In the genomic region with DNA sequence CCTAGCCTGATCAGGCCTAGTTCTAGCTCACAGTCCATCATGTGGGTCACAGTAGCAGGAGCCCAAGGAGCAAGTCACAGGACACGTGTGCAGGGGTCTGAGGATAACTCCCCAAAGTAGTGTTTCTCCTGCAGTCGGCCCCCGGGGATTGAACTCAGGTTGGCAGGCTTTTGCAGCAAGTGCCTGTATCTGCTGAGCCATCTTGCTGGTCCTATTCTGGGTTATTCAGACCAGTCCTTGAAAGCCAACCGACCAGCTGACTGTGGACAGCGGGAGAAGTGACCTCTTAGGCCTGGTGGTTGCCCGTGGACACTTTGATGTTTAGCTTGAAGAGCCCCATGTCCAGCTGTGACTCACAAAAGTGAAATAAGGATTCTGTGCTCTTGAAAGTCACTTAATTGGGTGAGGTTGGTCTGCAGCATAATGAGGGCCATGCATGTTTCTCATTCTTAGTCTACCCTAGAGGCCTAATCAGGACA, we compare ENCODE assay signal across 11 mouse cellular contexts. TPM values are rescaled to one million over a fixed set of nuclear protein-coding genes. Genes with fewer than 3 reads are reported as not detected.
DNase-seq lines count a peak whose midpoint lies in the region; TF ChIP-seq lines count a peak whose summit lies in the region.
"Had no signal": no experiment of that assay in that cellular context is flagged by ENCODE, and none has a peak within 500 bp of the region (broad histone marks: within the 10 kb centered on the region; RNA-seq: fewer than 3 reads in every experiment).

No protein-coding gene starts in this region.

- H3K9ac ChIP-seq in CH12.LX (ENCODE audit: insufficient read depth, low read depth) = no peak overlapping the region
- H3K9ac ChIP-seq in ES-Bruce4 (ENCODE audit: low read depth, poor library complexity, severe bottlenecking) = no peak overlapping the region
- H3K9ac ChIP-seq: limb, embryonic 15.5 days had no signal

- H3K27me3 ChIP-seq in CH12.LX (replicated peaks) (no peaks in the 10 kb centered on the region), ES-Bruce4 (ENCODE audit: control insufficient read depth, insufficient read depth, low read length, poor library complexity, severe bottlenecking) (no peaks in the 10 kb centered on the region)
- H3K27me3 ChIP-seq: limb, embryonic 15.5 days had no signal

- H3K27ac ChIP-seq in layer of hippocampus, adult 2 months = 0 out of 2 replicates have a peak overlapping the region, but pooled peaks have one; percentile 18
- H3K27ac ChIP-seq in CH12.LX (ENCODE audit: insufficient read depth, low read depth) (peak overlapping the region; percentile 22; the same call in 1 of the 2 replicates), ES-Bruce4 (ENCODE audit: insufficient read depth, low read length) (peak overlapping the region; percentile 76)
- H3K27ac ChIP-seq in embryonic fibroblast, embryonic 13.5 days (ENCODE audit: insufficient read depth, low read length) = 0 out of 2 replicates have a peak overlapping the region, but pooled peaks have one; percentile 36
- H3K27ac ChIP-seq: kidney, postnatal 0 days; limb, embryonic 15.5 days had no signal

- no peak for TF ChIP-seq RAD21 in CH12.LX (IDR thresholded peaks at IDR 0.05; ENCODE audit: low read depth, low read length)

- H3K9me3 ChIP-seq in CH12.LX (replicated peaks; ENCODE audit: low read length) (no peaks in the 10 kb centered on the region), ES-Bruce4 (replicated peaks; ENCODE audit: control insufficient read depth, insufficient read depth, low read length, poor library complexity, severe bottlenecking) (no peaks in the 10 kb centered on the region)
- H3K9me3 ChIP-seq: limb, embryonic 15.5 days had no signal

- no peak for TF ChIP-seq CTCF in layer of hippocampus, adult 2 months (conservative IDR thresholded peaks at IDR 0.05)
- TF ChIP-seq CTCF in CH12.LX (conservative IDR thresholded peaks at IDR 0.05 in 1 of 2, IDR thresholded peaks at IDR 0.05 in 1 of 2; ENCODE audit: low read depth in 2 of 2, low read length in 2 of 2) = no peak
- no peak for TF ChIP-seq CTCF in ES-Bruce4 (IDR thresholded peaks at IDR 0.05; ENCODE audit: low read depth, low read length)
- TF ChIP-seq CTCF in embryonic fibroblast, embryonic 13.5 days (IDR thresholded peaks at IDR 0.05; ENCODE audit: borderline replicate concordance, insufficient read depth, low read length) = no peak

- TF ChIP-seq POLR2A in CH12.LX (IDR thresholded peaks at IDR 0.05; ENCODE audit: low read depth, low read length) (no peak; the same call in 1 of the 2 replicates), ES-Bruce4 (IDR thresholded peaks at IDR 0.05; ENCODE audit: insufficient read depth, low read length) (no peak)
- TF ChIP-seq POLR2A in embryonic fibroblast, embryonic 13.5 days (IDR thresholded peaks at IDR 0.05; ENCODE audit: low read depth, low read length) = no peak

- H3K4me3 ChIP-seq in layer of hippocampus, adult 2 months = no peak overlapping the region
- H3K4me3 ChIP-seq in CH12.LX (replicated peaks in 1 of 3; ENCODE audit: low read depth in 2 of 3, low read length in 2 of 3, poor library complexity in 1 of 3) (no peak overlapping the region), ES-Bruce4 (ENCODE audit: low read depth, low read length) (no peak overlapping the region)
- H3K4me3 ChIP-seq in embryonic fibroblast, embryonic 13.5 days (ENCODE audit: insufficient read depth, low read length) = no peak overlapping the region
- H3K4me3 ChIP-seq: limb, embryonic 15.5 days had no signal

- in situ Hi-C loops in CH12.LX (cut with MboI; ENCODE audit: low pct_ligation_motif_present, low pct_unique_long_range_greater_than_20kb, low sequenced_read_pairs) = no loop called here

- no peaks in the 10 kb centered on the region for H3K79me2 ChIP-seq in CH12.LX (replicated peaks; ENCODE audit: control insufficient read depth, extremely low read depth, insufficient read depth, poor library complexity, severe bottlenecking)

- peaks cover 0 to 30% of the 10 kb centered on the region in 2 experiments for H3K36me3 ChIP-seq in CH12.LX (replicated peaks in 1 of 2; ENCODE audit: control insufficient read depth in 1 of 2, insufficient read depth in 1 of 2, low read length in 1 of 2)
- H3K36me3 ChIP-seq in ES-Bruce4 (ENCODE audit: control insufficient read depth, insufficient read depth, low read length, poor library complexity, severe bottlenecking) = no peaks in the 10 kb centered on the region
- H3K36me3 ChIP-seq: limb, embryonic 15.5 days had no signal

- intact Hi-C loops in left cerebral cortex, postnatal 4 days (cut with DNase I) = no loop called here

- dilution Hi-C loops in CH12.LX (cut with MboI; ENCODE audit: extremely low pct_ligation_motif_present, extremely low pct_unique_long_range_greater_than_20kb, low sequenced_read_pairs) = no loop called here

- no peak; the same call in 1 of the 2 replicates for TF ChIP-seq EP300 in CH12.LX (IDR thresholded peaks at IDR 0.05; ENCODE audit: low read length)
- TF ChIP-seq EP300 in ES-Bruce4 (IDR thresholded peaks at IDR 0.05; ENCODE audit: insufficient read depth, low read depth, low read length) = no peak

- DNase-seq in layer of hippocampus, adult 2 months (ENCODE audit: low spot score in 2 of 2) = no peak
- DNase-seq in layer of hippocampus, adult 11-12 months (ENCODE audit: low spot score) = no peak
- peak; percentile 53 for DNase-seq in CH12.LX (ENCODE audit: extremely low read depth)
- no peak for DNase-seq in left cerebral cortex, postnatal 4 days
- DNase-seq in layer of hippocampus, postnatal 10 days (ENCODE audit: low spot score in 2 of 2) = no peak
- DNase-seq: cerebellum, adult 18-20 months; layer of hippocampus, postnatal 36 days had no signal

- H3K4me1 ChIP-seq in CH12.LX (ENCODE audit: control insufficient read depth in 1 of 2, insufficient read depth in 2 of 2) = peaks cover 16 to 51% of the 10 kb centered on the region in 2 experiments
- H3K4me1 ChIP-seq in ES-Bruce4 (ENCODE audit: control insufficient read depth, insufficient read depth, low read length) = peaks cover 6% of the 10 kb centered on the region
- peaks cover 4% of the 10 kb centered on the region; the same call in 1 of the 2 replicates for H3K4me1 ChIP-seq in embryonic fibroblast, embryonic 13.5 days (ENCODE audit: control insufficient read depth, insufficient read depth, low read length)

- H3K4me2 ChIP-seq in CH12.LX (ENCODE audit: insufficient read depth, low read depth, poor library complexity, severe bottlenecking) = peak overlapping the region; percentile 95
- H3K4me2 ChIP-seq: limb, embryonic 15.5 days had no signal

TF ChIP-seq in CH12.LX, 34 proteins besides CTCF, POLR2A, EP300 and RAD21:
- peak; percentile 12; the same call in 1 of the 2 replicates for TF ChIP-seq BHLHE40 (IDR thresholded peaks at IDR 0.05; ENCODE audit: low read depth, low read length)
- TF ChIP-seq ZC3H11A (IDR thresholded peaks at IDR 0.05; ENCODE audit: low read depth, low read length) = no peak
- TF ChIP-seq ZMIZ1 (IDR thresholded peaks at IDR 0.05; ENCODE audit: low read depth, low read length) = peak; percentile 94; the same call in 1 of the 2 replicates
- TF ChIP-seq TCF12 (IDR thresholded peaks at IDR 0.05; ENCODE audit: low read depth, low read length) = 0 out of 2 replicates have a peak, but pooled peaks have one; percentile 34
- 0 out of 2 replicates have a peak, but pooled peaks have one; percentile 6 for TF ChIP-seq IRF4 (IDR thresholded peaks at IDR 0.05; ENCODE audit: low read depth, low read length)
- no peak for TF ChIP-seq ETS1 (conservative IDR thresholded peaks at IDR 0.05; ENCODE audit: low read depth, low read length)
- TF ChIP-seq NELFE (IDR thresholded peaks at IDR 0.05; ENCODE audit: low read depth, low read length) = peak; percentile 43; the same call in 1 of the 2 replicates
TF ChIP-seq in CH12.LX: peak in this region for 5.

RNA-seq across cellular contexts. Expression of a gene that starts 20.0 kb away (rescaled TPM):
- total RNA-seq in layer of hippocampus, adult 2 months (2021) = 100 to 1,000 TPM in 1 of 2 experiments, 10 to 100 TPM in 1; 98.0 to 103 TPM
- 25.1 and 27.6 TPM in 2 replicates for total RNA-seq in CH12.LX (2012; rRNA removed)
- 84.7 and 92.0 TPM in 2 replicates for total RNA-seq in CH12.LX (2014; rRNA removed)
- 46.2 and 54.9 TPM in 2 replicates for polyA plus RNA-seq in CH12.LX (2012; ENCODE audit: insufficient read length, low read depth)
- polyA plus RNA-seq in ES-Bruce4 (2011; ENCODE audit: insufficient read depth, insufficient read length, low read depth, missing spikeins) = 79.2 and 87.2 TPM in 2 replicates
- polyA plus RNA-seq in embryonic fibroblast, embryonic 13.5 days (2011; ENCODE audit: insufficient read length, low read depth, missing spikeins) = 25.0 and 27.5 TPM in 2 replicates
- total RNA-seq in left cerebral cortex, postnatal 4 days (2021) = 10 to 100 TPM; 89.6 to 97.9 TPM
- total RNA-seq in layer of hippocampus, postnatal 10 days (2021) = 100 to 1,000 TPM; 123 to 133 TPM

Comparison
In these comparisons a context has a peak if more than half of its experiments do, and no peak if none do; other contexts are left out.
1. H3K27ac ChIP-seq: peak in every context shown above with its lines; median percentile 76 in ES-Bruce4; 36 in embryonic fibroblast, embryonic 13.5 days; 22 in CH12.LX; 18 in layer of hippocampus, adult 2 months.